Mouse (Mus musculus): ENCODE data around the gene Kcnj10.

Gene Kcnj10

DNA sequence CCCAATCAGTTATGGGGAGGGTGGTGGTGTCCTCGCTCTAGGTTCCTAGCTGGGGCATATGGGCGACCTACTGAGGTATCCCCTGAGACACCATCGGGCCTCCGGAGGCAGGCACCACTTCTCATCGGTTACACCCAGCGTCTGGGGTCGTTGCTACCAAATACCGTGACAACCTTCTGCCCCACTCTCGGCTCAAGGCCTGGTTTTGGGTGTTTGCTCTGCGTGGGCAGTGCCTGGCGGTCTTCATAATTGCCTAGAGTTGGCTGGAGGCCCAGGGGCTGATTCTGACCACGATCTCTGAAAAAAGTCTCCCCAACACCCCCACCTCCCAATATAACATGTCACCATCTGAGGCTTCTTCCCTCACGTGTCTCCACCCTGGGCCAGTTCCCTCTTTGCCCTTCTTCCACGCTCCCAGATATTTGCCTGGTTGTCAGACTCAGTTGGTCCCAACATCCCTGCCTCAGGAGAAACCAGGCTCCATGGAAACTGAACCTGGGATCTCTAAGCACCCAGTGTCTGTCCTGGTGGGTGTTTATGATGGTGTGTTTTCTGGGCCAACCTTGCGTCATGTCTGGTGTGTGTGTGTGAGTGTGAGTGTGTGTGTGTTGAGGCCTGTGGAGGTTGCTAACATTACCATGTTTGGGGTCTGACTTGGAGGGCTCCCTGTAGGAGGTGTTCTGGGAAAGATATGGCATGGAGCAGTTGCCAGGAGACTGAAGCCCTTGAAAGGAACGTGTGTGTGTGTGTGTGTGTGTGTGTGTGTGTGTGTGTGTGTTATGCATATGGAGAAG, 28.0 kb upstream of the Kcnj10 start:
- DNase-seq (ENCODE audit: low spot score) = no peak

DNA sequence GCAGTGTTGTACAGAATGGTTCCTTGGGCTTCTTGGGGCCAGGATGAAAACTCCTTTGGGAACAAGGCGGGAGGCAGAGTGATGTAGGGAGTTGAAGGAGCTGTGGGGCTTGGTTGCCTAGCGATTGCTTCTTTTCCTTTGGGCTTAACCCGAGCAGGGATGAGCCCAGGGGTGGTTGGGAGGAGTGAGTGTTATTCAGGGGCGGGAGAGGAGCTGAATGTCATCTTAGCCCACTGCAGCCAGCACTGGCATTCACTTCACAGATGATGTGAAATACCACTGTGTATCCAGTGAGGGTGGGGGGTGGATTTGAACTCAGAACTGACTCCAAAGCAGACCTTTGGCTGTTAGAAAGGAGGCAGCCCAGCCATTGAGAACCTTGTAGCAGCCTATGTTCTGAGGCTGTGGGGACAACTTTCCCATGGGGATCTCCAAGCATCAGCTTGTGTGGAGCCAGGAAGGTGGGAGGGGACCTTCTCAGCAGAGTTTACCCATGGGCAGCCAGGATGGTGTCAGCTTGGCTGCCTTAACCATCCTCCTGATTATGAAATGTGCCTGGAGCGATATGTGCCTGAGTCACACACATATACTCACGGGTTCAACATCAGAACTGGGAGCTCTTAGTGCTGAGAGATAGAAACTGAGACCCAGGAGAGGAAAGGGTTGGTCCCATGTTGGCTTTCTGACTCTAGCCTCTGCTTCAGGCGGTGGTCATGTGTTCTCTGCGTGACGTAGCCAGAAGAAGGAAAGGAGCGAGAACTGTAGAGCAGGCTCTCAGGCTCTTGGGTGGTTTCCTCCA, 27.2 kb upstream of the Kcnj10 start:
- no peak for DNase-seq (ENCODE audit: low spot score)

DNA sequence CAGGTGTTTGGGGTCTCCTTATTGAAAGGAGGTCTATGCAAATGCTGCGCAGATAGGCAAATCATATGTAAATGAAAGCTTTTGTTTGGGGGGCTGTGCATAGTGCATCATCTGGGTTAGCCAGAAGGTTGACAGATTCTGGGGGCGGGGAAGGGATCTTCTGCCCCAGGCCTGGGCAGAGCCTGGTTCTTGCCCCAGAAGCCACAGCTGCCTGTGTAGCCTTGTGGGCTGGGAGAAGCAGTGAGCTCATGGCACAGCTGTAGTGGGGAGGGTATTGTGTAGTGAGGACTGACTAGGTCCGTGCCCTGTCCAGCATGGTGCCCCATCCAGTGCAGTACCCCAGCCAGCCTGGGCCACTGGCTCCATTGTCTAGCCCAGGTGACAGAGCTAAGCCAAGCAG, 26.1 kb upstream of the Kcnj10 start:
- no peak for DNase-seq (ENCODE audit: low spot score)

DNA sequence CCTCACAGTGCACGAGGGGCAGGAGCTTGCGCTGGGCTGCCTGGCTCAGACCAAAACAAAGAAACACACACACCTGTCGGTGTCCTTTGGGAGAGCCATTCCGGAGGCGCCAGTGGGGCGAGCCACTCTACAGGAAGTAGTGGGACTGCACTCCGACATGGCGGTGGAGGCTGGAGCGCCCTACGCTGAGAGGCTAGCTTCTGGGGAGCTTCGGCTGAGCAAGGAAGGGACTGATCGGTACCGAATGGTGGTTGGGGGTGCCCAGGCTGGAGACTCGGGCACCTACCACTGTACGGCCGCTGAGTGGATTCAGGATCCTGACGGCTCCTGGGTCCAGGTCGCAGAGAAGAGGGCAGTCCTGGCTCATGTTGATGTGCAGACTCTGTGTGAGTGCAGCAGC, 23.6 kb upstream of the Kcnj10 start:
- DNase-seq (ENCODE audit: low spot score) = no peak

DNA sequence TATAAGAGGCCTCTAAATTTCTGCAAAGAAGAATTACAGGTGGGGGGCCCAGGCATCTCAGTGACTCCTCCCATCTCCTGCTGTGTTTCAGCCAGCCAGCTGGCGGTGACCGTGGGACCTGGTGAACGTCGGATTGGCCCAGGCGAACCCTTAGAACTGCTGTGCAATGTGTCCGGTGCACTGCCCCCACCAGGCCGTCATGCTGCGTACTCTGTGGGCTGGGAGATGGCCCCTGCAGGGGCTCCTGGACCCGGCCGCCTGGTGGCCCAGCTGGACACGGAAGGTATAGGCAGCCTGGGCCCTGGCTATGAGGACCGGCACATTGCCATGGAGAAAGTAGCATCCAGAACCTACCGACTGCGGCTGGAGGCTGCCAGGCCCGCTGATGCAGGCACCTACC, 23.1 kb upstream of the Kcnj10 start:
- DNase-seq (ENCODE audit: low spot score) = no peak

DNA sequence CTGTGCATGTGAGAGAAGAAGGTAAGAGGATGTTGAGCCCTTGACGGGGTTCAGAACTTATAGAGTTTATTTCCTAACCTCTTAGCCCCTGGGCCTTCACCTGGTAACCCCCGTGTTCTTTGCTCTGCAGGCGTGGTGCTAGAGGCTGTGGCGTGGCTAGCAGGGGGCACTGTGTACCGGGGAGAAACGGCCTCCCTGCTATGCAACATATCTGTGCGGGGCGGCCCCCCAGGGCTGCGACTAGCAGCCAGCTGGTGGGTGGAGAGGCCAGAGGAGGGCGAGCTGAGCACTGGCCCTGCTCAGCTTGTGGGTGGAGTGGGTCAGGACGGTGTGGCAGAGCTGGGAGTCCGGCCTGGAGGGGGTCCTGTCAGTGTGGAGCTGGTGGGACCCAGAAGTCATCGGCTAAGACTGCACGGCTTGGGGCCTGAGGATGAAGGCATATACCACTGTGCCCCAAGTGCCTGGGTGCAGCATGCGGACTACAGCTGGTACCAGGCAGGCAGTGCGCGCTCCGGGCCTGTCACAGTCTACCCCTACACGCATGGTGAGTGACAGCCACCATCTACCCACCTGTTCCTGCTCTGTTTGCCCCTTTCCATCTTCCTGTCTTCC, 22.5 kb upstream of the Kcnj10 start:
- DNase-seq (ENCODE audit: low spot score) = no peak

DNA sequence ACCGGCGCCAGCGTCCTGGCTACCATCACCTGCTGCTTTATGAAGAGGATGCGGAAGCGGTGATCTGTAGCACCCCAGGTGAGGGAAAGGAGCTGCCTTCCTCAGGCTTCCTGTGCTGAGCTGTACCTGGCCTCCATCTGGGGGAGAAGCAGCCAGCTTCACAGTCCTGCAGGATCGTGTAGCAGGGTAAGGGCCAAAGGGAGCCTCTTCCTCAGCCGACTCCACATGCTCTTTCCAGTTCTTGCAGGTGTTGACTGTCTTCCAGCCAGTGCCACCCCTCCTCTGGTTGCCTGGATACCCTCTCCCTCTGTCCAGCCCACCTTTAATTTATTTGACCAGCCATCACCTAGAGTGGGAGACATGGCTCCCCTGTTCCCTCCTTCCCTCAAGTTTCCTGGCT, 21.7 kb upstream of the Kcnj10 start:
- DNase-seq (ENCODE audit: low spot score) = no peak

DNA sequence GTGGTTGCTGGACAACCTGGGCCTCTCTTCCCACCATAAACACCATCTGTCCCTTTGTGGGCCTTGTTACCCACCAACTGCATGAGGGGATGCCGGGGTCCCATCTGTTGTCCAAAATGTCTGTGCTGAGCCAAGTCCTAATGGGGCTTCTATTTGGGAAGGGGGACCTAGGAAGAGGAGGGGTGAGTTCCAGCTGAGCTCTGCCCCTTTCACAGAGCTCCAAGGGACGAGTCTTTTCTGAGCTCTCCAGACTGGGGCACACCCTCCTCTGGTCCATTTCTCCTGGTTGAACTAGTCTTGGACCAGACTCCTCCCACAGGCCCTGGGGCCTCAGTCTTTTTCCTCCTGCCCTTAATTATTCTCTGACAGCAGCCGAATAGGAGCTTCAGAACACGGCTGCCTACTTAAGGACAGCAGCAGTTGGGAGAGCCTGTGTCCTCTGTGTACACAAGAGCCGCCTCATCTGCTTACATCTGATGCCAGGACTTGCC, 21.0 kb upstream of the Kcnj10 start:
- DNase-seq (ENCODE audit: low spot score) = no peak

DNA sequence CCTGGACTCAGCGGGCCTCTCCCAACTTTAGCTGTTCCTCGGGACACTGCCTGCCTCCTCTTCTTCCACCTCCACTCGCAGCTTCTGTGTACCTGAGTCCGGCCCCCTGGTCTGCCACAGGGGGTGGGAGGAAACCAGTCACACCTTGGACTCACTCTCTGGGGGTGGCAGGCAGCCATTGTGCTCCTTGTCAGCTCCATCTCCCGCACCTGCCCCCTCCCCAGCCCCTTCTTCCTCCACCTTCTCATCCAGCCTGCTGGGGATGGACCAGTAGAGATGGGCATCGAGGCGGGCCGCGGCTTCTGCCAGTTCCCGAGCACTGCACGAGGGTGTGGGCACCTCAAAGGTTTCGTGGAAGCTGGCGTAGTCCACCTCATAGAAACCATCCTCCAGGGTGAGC, 18.3 kb upstream of the Kcnj10 start:
- DNase-seq (ENCODE audit: low spot score) = no peak

DNA sequence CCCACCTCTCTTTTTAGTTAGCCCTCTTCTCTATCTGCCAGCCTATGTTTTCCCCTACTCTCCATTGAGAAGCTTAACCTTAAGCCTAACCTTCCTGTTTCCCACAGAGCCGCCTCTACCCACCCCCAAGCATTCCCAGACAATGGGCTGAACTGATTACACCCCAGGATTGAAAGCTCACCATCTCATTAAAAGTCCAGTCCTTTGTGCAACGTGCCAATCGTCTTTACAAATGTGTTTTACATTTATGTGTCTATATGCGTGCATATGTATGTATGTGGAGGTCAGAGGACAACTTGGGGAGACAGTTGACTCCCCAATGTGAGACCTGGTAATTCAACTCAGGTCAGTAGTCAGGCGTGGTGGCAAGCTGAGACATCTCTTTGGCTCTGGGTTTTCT, 17.7 kb upstream of the Kcnj10 start:
- no peak for DNase-seq (ENCODE audit: low spot score)

DNA sequence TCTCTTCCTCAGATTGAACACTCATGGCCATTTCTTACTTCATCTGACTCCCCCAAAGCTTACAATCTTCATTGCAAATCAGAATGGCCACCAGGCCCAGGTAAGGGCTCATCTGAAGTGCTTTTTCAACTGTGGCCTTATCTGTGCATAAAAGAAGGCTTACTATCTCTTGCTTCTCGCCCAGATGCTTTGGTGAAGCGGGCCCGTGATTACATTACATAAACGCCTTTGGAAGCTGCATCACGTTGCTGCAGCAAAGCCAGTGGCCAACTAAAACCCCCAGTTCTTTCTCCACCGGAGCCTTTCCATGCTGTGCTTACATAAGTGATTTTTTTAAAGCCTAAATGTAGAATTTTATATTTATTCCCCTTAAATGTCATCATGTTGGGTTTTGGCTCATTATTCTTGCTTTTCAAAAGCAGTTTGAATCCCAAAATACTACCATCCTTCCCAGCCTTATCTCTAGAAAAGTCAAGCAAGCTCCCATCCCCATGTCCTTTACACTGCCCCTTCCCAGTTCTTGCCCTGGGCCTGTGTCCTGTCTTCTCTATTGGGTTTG, 17.1 kb upstream of the Kcnj10 start:
- DNase-seq (ENCODE audit: low spot score) = no peak

DNA sequence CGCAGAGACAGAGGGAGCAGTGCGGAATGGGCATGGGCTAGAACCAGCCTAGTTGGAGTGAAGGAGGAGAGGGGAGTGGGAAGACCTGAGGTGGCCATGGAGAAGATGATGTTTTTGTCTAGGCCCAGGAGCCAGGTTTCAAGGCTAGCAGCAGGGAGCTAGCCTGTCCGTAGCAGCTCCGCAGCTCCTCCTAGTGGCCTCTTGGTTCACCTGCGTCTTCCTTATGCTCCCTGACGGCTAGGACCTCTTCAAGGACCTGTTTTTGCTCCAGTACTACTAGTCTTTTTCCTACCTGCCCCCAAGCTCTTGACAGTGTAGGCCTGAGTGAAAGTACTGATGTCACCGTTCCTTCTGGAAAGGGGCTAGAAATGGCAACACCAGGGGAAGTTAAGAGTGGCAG, 16.3 kb upstream of the Kcnj10 start:
- DNase-seq (ENCODE audit: low spot score) = peak; percentile 81

DNA sequence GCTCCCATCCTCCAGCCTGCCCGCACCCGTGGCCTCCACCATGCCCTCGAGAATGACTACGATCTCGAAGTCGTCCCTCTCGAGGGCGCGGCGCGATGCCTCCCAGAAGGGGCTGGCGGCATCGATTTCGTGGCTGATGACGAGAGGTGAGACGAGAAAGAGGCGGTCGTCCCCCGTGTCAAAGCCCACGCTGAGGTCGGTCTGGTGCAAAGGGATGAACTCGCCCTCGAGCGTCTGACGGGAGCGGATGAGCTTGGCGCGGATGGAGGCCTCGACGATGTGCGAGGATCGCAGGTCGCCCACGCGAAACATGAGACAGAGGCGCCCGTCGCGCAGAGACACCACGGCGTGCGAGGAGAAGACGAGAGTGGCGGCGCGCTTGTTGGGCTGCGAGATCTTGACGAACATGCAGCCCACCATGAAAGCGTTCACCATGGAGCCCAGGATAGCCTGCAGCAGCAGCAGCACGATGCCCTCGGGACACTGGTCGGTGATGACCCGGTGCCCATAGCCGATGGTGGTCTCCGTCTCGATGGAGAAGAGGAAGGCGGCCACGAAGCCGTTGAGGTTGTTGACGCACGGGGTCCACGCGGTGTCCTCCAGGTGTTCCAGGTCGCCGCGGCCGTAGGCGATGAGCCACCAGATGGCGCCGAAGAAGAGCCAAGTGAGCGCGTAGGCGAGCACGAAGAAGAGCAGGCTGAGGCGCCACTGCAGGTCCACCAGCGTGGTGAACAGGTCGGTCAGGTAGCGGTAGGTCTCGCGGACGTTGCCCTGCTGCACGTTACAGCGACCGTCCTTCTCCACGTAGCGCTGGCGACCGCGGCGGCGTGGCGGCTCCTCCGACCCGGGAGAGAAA, 15.1 kb upstream of the Kcnj10 start:
- peak; percentile 73 for DNase-seq (ENCODE audit: low spot score)

DNA sequence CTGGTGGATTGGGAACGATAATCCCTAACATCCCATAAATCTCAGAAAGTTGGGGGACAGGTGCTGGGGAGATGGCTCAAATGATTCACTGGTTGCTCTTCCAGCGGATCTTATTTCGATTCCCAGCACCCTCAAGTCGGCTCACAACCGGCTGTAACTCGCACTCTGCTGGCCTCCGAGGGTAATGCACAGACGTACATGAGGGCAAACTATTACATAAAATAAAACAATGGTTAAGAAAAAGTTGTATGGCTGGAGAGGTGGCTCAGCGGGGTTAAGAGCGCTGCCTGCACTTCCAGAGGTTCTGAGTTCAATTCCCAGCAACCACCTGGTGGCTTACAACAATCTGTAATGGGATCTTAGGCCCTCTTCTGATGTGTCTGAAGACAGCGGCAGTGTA, 14.3 kb upstream of the Kcnj10 start:
- DNase-seq (ENCODE audit: low spot score) = no peak

DNA sequence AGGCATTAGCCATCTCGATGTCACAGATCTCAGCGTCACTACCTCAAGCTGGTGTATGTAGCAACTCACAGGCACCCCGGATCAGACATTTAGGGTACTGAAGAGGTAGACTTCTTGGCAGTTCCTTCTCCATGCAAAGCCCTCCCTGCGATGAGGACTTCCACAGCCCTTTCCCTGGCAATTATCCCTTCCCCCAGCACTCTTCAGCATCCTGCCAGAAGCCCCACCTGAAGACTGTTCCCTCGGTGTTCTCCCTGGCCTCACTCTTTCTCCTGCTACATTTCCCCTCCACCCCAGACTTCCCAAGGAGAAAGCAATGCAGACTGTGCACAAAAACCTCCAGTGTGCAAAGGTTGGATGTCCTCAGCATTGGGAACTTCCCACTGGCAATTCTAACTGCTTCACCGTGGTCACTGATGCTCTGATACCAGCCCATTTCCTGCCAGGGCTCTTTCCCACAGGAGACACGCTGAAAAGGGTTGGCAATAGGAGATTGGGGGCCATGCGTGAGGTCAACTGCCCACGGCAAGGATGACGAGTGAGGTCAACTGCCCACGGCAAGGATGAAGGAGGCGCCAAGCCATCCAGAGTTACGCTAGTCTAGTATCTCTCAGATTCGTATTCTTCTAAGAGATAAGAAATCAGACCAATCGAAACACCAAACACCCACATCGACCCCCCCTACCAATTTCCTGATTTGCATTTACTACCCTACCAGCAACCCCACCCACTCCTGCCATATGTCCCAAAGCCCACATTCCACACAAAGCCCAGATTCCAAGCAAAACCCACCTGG, 13.6 kb upstream of the Kcnj10 start:
- DNase-seq (ENCODE audit: low spot score) = no peak

DNA sequence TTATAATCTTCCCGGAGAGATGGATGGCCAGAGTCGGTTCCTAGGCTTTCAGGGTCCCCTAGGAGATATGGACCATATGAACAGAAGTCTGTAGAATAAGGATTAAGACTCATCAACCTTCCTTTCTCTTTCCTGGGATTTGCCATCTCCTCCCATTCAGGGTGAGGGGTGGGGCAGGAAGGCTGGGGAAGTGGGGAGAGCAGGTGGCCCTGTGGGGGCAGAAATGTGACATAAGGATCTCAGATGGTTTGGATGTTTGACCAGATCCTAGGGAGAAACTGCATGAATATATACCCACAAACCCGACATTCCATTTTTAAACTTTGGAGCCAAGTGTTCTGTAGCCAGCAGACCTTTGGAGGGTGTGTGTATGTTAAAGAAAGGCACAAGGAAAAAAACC, 13.0 kb upstream of the Kcnj10 start:
- DNase-seq (ENCODE audit: low spot score) = no peak

DNA sequence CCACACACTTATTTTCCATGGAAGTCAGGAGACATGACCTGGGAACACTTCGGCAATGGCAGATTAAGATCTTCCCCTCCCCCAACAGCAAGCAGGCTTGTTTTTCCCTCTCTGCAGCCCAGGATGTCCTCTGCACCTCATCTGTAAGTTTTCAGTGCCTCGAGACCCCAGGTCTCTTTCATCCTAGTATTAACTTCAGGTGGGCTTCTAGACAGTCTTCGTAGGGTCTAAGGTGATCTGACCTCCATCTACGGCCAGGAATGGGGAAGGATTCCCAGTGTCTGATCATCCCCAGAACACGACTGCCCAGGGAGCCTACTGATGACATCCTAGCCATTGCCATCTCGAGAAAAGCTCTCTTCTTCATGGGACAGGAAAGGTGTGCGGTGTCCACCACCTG, 12.5 kb upstream of the Kcnj10 start:
- DNase-seq (ENCODE audit: low spot score) = no peak

DNA sequence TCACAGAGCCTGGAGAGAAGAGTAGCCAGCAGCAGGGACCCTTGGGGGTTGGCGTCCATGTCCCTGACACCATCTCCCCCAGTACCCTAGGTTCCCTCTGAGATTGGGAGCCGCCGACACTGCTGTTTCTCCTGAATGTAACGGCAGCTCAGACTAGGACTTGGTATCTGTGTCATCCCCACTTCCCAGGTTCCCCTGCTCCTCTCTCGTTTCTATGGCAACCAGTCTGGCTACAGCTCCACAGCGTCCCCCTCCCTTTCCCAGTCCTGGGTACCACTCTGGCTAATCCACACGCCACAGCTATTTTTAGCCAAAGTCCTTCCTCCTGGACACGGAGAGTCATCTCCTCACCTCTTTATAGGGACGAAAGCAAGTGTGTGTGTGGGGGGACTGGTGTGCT, 11.9 kb upstream of the Kcnj10 start, which contains the start of gene Kcnj9:
Kcnj9 (minus strand) TSS at position 188 of the 400 bp plus-strand sequence.
- DNase-seq (ENCODE audit: low spot score) = peak; percentile 81

DNA sequence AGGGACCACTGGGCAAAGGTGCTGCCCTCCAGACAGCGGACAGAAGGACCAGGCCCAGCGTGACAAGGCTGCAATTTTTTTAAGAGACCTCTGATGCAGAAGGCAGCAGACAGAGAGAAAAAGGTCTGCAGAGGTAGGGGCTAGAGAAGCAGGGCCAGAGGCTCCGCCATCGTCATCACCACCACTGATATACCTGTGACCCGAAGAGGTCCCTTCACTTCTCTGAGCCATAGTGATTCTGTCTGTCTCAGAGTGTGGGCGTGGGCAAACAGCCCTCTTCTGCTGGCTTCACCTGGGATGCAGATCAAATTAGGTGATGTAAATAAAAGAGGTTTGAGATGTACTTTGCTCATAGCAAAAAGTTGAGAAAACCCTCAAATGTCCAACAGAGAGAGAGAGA, 11.4 kb upstream of the Kcnj10 start:
- no peak for DNase-seq (ENCODE audit: low spot score)

DNA sequence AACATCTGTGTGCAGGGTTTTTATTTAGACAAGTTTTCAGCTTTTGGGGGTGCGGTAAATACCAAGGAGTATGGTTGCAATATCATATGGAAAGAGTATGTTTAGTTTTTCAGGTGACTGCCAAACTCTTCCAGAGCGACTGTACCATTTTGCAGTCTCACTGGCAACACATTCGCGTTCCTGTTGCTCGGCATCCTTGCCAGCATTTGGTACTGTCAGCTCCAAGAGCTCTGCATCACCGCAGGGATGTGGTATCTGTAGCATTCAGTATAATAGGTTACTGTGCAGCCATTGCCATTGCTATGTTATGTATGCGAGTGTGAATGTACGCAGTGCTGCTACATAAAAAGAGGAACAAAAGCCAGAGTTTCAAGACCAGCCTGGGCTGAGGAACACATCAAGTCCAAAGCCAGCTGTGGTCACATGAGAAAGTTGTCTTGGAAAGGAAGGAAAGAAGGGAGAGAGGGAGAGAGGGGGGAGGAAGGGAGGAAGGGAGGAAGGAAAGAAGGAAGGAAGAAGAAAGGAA, 9.5 kb upstream of the Kcnj10 start:
- DNase-seq (ENCODE audit: low spot score) = no peak

DNA sequence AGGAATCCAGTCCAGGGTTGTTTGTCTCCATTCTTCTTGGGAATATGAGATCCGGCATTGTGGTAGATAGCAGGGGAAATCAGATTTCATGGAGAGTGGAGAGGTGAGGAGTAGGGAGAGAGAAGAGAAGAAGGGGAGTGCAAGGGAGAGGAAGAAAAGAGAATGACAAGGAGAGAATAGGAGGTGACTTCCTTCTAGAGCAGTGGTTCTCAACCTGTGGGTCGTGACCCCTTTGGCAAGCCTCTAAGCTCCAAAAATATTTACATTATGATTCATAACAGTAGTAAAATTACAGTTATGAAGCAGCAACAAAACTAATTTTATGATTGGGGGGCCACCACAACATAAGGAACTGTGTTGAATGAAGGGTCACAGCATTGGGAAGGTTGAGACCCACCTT, 8.1 kb upstream of the Kcnj10 start:
- no peak for DNase-seq (ENCODE audit: low spot score)

Data from layer of hippocampus, adult 11-12 months (tissue).